Mouse (Mus musculus) liver, embryonic 15.5 days (tissue): ENCODE results near the gene Snd1. TPM values are rescaled to one million over a fixed set of nuclear protein-coding genes. Genes with fewer than 3 reads are reported as not detected.

Experiments used
- ATAC-seq: fragments of 200-750 bp; cut with Nextera tagmentation; 2 replicates; pipeline ENCODE4 v1.8.0; 2017; ENCODE audit warnings: moderate number of reproducible peaks, mild to moderate bottlenecking, moderate library complexity; ENCODE audit not compliant: insufficient read depth
- H3K27ac ChIP-seq: fragments of 300-500 bp; sonication (generic); replicated peaks from 2 replicates; pipeline ENCODE4 v1.5.1; 2015; ENCODE audit warnings: mild to moderate bottlenecking, inconsistent platforms
- H3K27me3 ChIP-seq: fragments of 300-500 bp; sonication (generic); 2 replicates; pipeline ENCODE4 v1.6.1; 2015; ENCODE audit warnings: mild to moderate bottlenecking, inconsistent platforms
- H3K36me3 ChIP-seq: fragments of 300-500 bp; sonication (generic); replicated peaks from 2 replicates; pipeline ENCODE4 v1.6.1; 2015; ENCODE audit warnings: moderate library complexity, mild to moderate bottlenecking, inconsistent platforms
- H3K4me1 ChIP-seq: fragments of 300-500 bp; sonication (generic); replicated peaks from 2 replicates; pipeline ENCODE4 v1.6.1; 2015; ENCODE audit warnings: inconsistent platforms
- H3K4me2 ChIP-seq: fragments of 300-500 bp; sonication (generic); 2 replicates; pipeline ENCODE4 v1.6.1; 2015; ENCODE audit warnings: moderate library complexity, mild to moderate bottlenecking, inconsistent platforms
- H3K4me3 ChIP-seq: fragments of 300-500 bp; sonication (generic); replicated peaks from 2 replicates; pipeline ENCODE4 v1.5.1; 2015; ENCODE audit warnings: mild to moderate bottlenecking, inconsistent platforms
- H3K9ac ChIP-seq: fragments of 300-500 bp; sonication (generic); 2 replicates; pipeline ENCODE4 v1.6.1; 2015; ENCODE audit warnings: moderate library complexity, mild to moderate bottlenecking, inconsistent platforms
- H3K9me3 ChIP-seq: fragments of 300-500 bp; sonication (generic); replicated peaks from 2 replicates; pipeline ENCODE4 v1.6.1; 2016; ENCODE audit warnings: inconsistent platforms
- WGBS: fragments of 180-500 bp; shearing (Covaris S2); methylation state at CpG from one replicate; pipeline ENCODE4 v1.1.7; 2015; ENCODE audit warnings: mixed read lengths; ENCODE audit not compliant: insufficient replicate concordance; 5-methylcytosine and 5-hydroxymethylcytosine counted together
- polyA plus RNA-seq: library from polyadenylated mRNA; unstranded; fragments of >200 nt; fragmentation: Nextera tagmentation; extraction: Ambion mirVana; gene quantifications from 2 replicates; pipeline ENCODE4 v1.2.1, GENCODE M21; 2015

Snd1 gene
- polyA plus RNA-seq, 1 experiment from 2014 or later = 51.1 TPM

DNA sequence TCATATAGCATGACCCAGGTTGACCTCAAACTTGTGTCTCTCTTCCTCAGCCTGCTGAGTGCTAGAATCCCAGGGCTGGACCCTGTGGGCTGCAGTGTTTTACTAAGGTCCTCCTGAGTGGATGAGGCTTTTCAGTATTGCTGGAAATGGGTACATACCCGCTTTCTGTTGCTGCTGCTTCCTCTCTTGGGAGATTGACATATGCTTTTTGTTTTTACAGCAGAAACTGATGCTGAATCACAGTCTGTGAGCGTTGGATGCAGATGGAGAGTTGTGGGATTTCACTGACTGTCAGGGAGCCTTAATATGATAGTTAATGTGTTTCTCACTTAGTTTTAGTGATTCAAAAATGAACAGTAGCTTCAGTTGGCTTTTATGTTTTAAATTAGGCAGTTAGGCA, 11.5 kb downstream of the Snd1 start:
- Histone ChIP-seq H3K9ac (no peak overlapping the region), H3K4me1 (peaks cover 77% of the 10 kb centered on the region), H3K4me3 (no peak overlapping the region), H3K4me2 (no peak overlapping the region), H3K9me3 (no peaks in the 10 kb centered on the region), H3K27me3 (no peaks in the 10 kb centered on the region), H3K27ac (no peak overlapping the region; the same call in 1 of the 2 replicates), H3K36me3 (peaks cover 20% of the 10 kb centered on the region)
- ATAC-seq = no peak
- WGBS = 55% methylated on average over 2 of the region's 2 CpGs

DNA sequence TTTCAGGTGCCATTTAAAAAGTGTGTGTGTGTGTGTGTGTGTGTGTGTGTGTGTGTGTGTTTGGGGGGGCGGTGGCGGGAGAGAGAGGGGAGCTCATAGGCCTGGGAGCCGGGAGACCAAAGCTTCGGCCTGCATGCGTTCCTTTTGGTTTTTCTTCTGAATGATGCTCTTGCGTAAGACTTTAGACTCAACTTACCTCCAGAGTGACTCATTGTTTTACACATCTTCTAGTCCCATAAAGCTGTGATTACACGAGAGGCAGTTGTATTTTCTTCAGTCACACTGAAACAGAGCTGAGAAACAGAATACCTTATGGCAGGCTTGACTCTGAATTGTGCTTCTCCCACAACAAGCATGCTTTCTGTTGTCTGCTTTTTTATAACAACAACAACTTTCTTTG, 12.0 kb downstream of the Snd1 start:
- 72% methylated on average over 7 of the region's 7 CpGs for WGBS
- Histone ChIP-seq H3K27me3 (no peaks in the 10 kb centered on the region), H3K36me3 (peaks cover 20% of the 10 kb centered on the region), H3K4me3 (no peak overlapping the region), H3K9ac (no peak overlapping the region), H3K9me3 (no peaks in the 10 kb centered on the region), H3K4me1 (peaks cover 72% of the 10 kb centered on the region), H3K27ac (no peak overlapping the region), H3K4me2 (no peak overlapping the region)
- ATAC-seq = no peak

DNA sequence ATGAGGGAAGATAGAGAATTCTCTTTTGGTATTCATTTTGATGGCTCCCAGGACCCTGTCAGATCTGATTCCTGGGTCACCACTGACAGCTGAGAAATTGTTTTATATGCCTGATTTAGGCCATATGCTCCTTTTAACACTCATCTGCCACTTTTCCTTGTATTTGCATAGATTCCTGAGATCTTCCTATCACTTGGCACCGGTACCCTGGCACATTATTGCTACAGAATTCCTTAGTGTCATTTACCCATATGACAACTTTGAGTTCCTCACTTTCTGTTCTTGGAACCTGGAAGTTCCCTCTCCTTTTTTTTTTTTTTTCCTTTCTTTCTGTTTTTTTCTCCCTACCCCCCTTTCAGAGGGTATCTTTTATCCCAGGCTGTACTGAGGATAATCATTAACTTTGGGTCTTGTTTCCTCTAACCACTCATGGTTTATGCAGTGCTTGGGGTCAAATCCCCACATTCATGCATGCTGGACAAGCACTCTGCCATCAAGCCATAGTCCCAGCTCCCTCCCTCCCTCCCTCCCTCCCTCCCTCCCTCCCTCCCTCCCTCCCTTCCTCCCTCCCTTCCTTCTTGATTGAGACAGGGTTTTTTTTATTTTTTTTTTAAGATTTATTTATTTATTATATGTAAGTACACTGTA, 13.4 kb downstream of the Snd1 start:
- no peaks in the 10 kb centered on the region for H3K9me3 ChIP-seq
- H3K9ac ChIP-seq = no peak overlapping the region
- H3K4me2 ChIP-seq = no peak overlapping the region
- peaks cover 58% of the 10 kb centered on the region for H3K4me1 ChIP-seq
- H3K36me3 ChIP-seq = peaks cover 25% of the 10 kb centered on the region
- H3K27ac ChIP-seq = no peak overlapping the region
- WGBS = 82% methylated on average over 1 of the region's 1 CpGs
- H3K4me3 ChIP-seq = no peak overlapping the region
- H3K27me3 ChIP-seq = no peaks in the 10 kb centered on the region
- ATAC-seq = no peak

DNA sequence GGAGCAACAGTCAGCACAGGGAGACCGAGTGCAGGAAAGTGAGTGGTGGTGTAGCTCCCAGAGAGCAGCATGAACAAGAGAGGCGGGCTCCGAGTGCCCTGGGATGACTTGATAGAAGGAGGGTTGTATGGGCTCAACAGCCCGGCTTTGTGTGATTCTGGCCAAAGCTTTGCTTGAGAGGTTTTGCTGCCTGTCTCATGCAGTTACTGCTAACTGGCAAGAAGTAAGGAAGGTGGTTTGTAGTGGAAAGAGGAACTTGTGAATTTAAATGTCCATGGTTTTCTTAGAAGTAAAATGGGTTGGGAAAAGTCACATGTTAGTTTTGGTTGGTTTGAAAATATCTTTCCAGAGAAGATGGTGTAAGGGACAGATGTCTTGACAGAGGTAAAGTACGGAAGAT, 15.7 kb downstream of the Snd1 start:
- no peak overlapping the region for H3K27ac ChIP-seq

DNA sequence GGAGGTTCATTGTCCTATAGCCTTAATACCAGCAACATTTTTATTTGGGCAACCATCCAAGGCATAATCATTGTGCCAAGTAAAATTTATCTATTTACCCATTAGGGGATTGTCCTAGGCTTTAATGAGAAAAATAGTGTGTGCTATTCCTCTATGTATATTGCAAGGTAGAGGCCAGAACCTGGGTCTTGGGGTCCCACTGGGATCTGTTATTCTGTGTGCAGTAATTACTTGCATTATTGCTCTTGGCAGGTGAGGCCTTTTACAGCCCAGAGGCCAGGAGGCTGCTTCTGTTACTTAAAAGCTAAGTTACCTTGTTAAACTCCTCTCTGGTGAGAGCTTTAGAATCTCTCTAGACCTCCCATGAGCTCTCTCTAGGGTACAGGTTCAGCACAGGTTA, 16.3 kb downstream of the Snd1 start:
- peaks cover 29% of the 10 kb centered on the region for H3K4me1 ChIP-seq
- no peak overlapping the region for H3K4me3 ChIP-seq
- H3K27me3 ChIP-seq = no peaks in the 10 kb centered on the region
- no peaks in the 10 kb centered on the region for H3K9me3 ChIP-seq
- H3K9ac ChIP-seq = no peak overlapping the region
- H3K27ac ChIP-seq = no peak overlapping the region
- H3K36me3 ChIP-seq = peaks cover 20% of the 10 kb centered on the region
- H3K4me2 ChIP-seq = no peak overlapping the region
- ATAC-seq = no peak

More for the DNA sequence above, 15.7 kb downstream of the Snd1 start:
- no peak for ATAC-seq
- Histone ChIP-seq H3K9ac (no peak overlapping the region), H3K4me3 (no peak overlapping the region), H3K9me3 (no peaks in the 10 kb centered on the region), H3K4me2 (no peak overlapping the region), H3K4me1 (peaks cover 35% of the 10 kb centered on the region), H3K36me3 (peaks cover 20% of the 10 kb centered on the region), H3K27me3 (no peaks in the 10 kb centered on the region)
- WGBS = 48% methylated on average over 5 of the region's 5 CpGs

DNA sequence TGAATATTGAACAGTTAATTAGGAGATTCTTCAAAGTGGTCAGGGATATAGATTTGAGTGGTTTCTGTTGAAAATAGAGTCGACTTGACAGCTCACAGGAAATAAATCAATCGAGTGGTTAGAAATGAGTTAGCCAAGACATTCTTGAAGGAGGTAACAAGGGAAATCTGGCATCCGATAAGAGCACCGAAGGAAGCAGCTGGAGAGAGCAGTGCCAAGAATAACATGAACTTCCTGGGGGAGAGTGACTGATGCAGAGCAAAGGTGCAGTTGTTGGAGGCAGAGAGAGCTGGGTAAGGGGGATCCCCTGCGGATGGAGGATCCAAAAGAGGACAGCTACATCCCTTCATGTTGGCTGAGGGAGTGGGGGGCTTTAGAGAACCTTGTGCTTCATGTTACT, 22.9 kb downstream of the Snd1 start:
- no peak overlapping the region for H3K4me3 ChIP-seq
- H3K4me1 ChIP-seq = peaks cover 7% of the 10 kb centered on the region; the same call in 1 of the 2 replicates
- H3K27me3 ChIP-seq = no peaks in the 10 kb centered on the region
- H3K4me2 ChIP-seq = no peak overlapping the region
- no peak for ATAC-seq
- H3K9me3 ChIP-seq = no peaks in the 10 kb centered on the region
- H3K9ac ChIP-seq = no peak overlapping the region
- H3K36me3 ChIP-seq = peaks cover 4% of the 10 kb centered on the region
- WGBS = 20% methylated on average over 5 of the region's 5 CpGs
- H3K27ac ChIP-seq = no peak overlapping the region

DNA sequence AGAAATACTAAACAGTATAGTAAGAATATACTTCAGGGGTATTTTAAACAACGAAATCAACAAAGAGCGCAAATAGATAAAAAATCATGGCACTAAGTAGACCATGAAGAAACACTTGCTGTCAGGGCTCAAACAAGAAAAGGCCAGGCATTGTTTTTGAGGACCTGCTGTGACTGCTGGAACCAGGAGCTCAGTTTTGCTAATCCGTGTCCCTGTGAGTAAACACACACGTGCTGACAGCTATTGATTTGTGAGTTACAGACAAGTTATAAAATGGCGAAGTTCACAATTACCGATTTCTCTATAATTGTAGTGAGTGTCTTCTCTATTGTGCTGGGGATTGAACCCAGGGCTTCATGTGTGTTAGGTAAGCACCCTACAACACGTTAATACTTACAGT, 27.6 kb downstream of the Snd1 start:
- H3K9me3 ChIP-seq = no peaks in the 10 kb centered on the region
- WGBS = 77% methylated on average over 7 of the region's 7 CpGs
- no peak overlapping the region for H3K4me2 ChIP-seq
- H3K27ac ChIP-seq = no peak overlapping the region
- no peaks in the 10 kb centered on the region for H3K27me3 ChIP-seq
- H3K9ac ChIP-seq = no peak overlapping the region
- H3K4me3 ChIP-seq = no peak overlapping the region
- H3K36me3 ChIP-seq = no peaks in the 10 kb centered on the region
- ATAC-seq = no peak
- peaks cover 9% of the 10 kb centered on the region; the same call in 1 of the 2 replicates for H3K4me1 ChIP-seq

DNA sequence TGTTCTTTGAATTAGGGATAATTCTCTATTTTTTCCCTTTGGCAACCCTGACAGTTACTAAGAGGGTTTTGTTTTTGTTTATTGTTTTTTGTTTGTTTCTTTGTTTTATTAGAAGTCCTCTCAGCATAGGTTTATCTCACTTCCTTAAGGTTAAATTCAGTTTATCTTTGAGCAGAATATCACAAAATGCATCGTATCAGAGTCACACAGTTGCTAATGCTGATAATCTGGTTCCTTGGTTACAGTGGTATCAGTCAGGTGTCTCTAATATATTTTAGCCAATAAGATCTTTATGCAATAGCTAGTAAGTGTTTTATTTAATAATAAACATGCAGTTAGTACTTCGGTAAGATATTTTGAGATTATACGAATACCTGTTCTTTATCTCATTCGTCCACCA, 28.2 kb downstream of the Snd1 start:
- 68% methylated on average over 4 of the region's 4 CpGs for WGBS
- Histone ChIP-seq H3K4me2 (no peak overlapping the region), H3K4me1 (peaks cover 5% of the 10 kb centered on the region; the same call in 1 of the 2 replicates), H3K27ac (no peak overlapping the region), H3K9ac (no peak overlapping the region), H3K4me3 (no peak overlapping the region), H3K27me3 (no peaks in the 10 kb centered on the region), H3K36me3 (no peaks in the 10 kb centered on the region), H3K9me3 (no peaks in the 10 kb centered on the region)
- ATAC-seq = no peak

DNA sequence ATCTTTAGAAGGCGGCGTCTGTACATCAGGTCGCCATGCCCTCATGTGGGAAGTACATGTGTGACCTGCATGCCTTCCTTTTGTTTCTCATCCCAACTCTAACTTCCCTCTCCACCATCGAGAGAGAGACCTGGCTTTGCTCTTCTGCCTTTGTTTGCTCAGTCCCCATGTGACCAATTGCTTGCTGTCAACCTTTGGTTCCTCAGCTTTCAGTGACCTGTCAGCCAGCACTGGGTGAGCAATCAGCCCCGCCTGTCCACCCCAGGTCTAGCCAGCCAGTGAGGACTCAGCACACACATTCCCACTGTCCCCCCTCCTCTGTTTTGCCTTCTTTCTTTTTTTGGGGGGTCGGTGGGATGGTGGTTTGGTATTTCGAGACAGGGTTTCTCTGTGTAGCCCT, 29.7 kb downstream of the Snd1 start:
- no peak overlapping the region; the same call in 1 of the 2 replicates for H3K27ac ChIP-seq
- H3K27me3 ChIP-seq = no peaks in the 10 kb centered on the region
- H3K4me2 ChIP-seq = peak overlapping the region; percentile 14; the same call in 1 of the 2 replicates
- peaks cover 5% of the 10 kb centered on the region; the same call in 1 of the 2 replicates for H3K4me1 ChIP-seq
- 60% methylated on average over 7 of the region's 7 CpGs for WGBS
- no peaks in the 10 kb centered on the region for H3K36me3 ChIP-seq
- no peak overlapping the region for H3K4me3 ChIP-seq
- H3K9ac ChIP-seq = no peak overlapping the region
- ATAC-seq = peak; percentile 84
- no peaks in the 10 kb centered on the region for H3K9me3 ChIP-seq

DNA sequence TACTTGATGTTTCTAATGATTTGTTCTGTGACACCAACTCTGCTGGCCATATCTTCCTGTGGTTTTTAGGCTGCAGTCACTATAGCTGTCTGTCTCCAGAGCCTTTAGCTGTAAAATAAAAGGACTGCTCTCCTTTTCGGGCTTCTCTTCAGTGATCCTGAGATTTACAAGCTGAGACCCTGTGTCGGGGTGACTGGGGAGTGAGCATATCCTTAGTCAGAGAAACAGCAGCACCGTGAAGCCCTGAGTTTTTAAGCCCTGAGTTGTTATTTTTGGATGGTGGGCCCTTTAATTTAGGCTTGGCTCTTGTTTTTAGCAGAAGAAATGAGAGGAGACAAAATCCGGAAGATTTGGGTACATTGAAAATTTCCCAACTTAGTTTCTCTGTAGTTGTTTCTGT, 32.8 kb downstream of the Snd1 start:
- H3K4me3 ChIP-seq = no peak overlapping the region
- 0 out of 2 replicates have a peak, but pooled peaks cover 2% of the 10 kb centered on the region for H3K4me1 ChIP-seq
- H3K27ac ChIP-seq = no peak overlapping the region
- H3K36me3 ChIP-seq = 0 out of 2 replicates have a peak, but pooled peaks cover 1% of the 10 kb centered on the region
- ATAC-seq = no peak
- H3K9me3 ChIP-seq = no peaks in the 10 kb centered on the region
- H3K9ac ChIP-seq = no peak overlapping the region
- no peak overlapping the region for H3K4me2 ChIP-seq
- WGBS = 59% methylated on average over 4 of the region's 4 CpGs
- H3K27me3 ChIP-seq = no peaks in the 10 kb centered on the region

DNA sequence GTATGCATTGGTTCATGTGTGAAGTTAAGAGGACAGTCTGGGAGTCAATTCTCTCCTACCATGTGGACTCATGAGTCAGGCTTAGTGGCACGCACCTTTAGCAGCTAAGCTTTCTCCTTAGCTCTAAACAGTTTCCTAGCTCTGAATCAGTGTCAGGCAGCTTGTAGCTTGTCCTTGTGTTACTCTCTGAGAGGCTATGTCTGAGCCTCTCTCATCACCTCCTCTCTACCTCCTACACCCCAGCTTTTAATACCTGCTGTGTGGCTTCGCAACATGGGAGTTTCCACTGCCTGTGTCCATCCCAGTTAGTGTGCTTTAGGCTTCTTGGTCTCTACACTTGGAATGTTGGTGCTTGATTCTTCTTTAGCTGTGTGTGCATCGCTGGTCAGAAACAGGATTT, 39.3 kb downstream of the Snd1 start:
- Histone ChIP-seq H3K9ac (no peak overlapping the region), H3K4me3 (no peak overlapping the region), H3K4me1 (no peaks in the 10 kb centered on the region), H3K36me3 (peaks cover 29% of the 10 kb centered on the region), H3K9me3 (no peaks in the 10 kb centered on the region), H3K27ac (no peak overlapping the region), H3K4me2 (no peak overlapping the region), H3K27me3 (no peaks in the 10 kb centered on the region)
- ATAC-seq = no peak
- 73% methylated on average over 3 of the region's 3 CpGs for WGBS

DNA sequence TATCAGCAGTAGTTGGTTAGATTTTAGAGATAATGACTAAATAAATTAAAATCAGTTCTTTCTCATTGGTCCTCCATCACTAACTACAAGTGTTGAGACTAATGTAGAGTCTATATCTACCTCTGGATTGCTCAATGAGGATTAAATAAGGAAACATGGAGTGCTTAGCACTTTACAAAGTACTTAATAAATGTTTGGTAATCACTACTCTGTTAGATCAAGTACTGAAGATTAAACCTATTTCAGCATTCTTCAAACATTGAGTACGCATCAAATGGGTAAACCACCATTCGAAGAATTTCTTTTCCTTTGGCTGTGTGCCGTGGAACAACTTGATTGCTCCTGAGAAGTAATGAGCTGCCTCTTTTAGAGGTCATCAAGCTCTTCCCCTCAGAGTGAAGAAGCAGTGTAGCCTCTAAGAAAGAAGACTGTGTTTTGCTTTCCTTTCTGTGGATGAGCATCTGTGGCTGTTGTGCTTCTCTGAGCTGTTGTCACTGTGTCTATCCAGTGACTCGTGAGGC, 40.0 kb downstream of the Snd1 start:
- WGBS = 81% methylated on average over 4 of the region's 4 CpGs
- Histone ChIP-seq H3K9me3 (no peaks in the 10 kb centered on the region), H3K36me3 (peaks cover 35% of the 10 kb centered on the region), H3K4me3 (no peak overlapping the region), H3K27ac (no peak overlapping the region), H3K27me3 (no peaks in the 10 kb centered on the region), H3K9ac (no peak overlapping the region), H3K4me2 (no peak overlapping the region), H3K4me1 (no peaks in the 10 kb centered on the region)
- ATAC-seq = no peak
